Mouse (Mus musculus): ENCODE measurements around the gene Thbs1.

Gene Thbs1

GRCm38 (mm10) chr2:118111488-118112131, at the start of gene Thbs1:
Gene Thbs1 (plus strand): TSS chr2:118111876.
- DNase-seq = peak; percentile 10

- DNase-seq = no peak
Observed at GRCm38 (mm10) chr2:118064121-118064764, 47.4 kb upstream of the Thbs1 start.

- no peak for DNase-seq
Observed at GRCm38 (mm10) chr2:118066065-118066770, 45.5 kb upstream of the Thbs1 start.

- no peak for DNase-seq
Observed at GRCm38 (mm10) chr2:118069975-118070374, 41.7 kb upstream of the Thbs1 start.

GRCm38 (mm10) chr2:118072811-118073372, 38.8 kb upstream of the Thbs1 start:
- DNase-seq = no peak

GRCm38 (mm10) chr2:118074030-118074429, 37.6 kb upstream of the Thbs1 start:
- no peak for DNase-seq

GRCm38 (mm10) chr2:118075165-118075564, 36.5 kb upstream of the Thbs1 start:
- no peak for DNase-seq

GRCm38 (mm10) chr2:118079131-118079530, 32.5 kb upstream of the Thbs1 start:
- DNase-seq = no peak

- DNase-seq = no peak
Observed at GRCm38 (mm10) chr2:118081581-118081980, 30.1 kb upstream of the Thbs1 start.

GRCm38 (mm10) chr2:118083652-118084051, 28.0 kb upstream of the Thbs1 start:
- no peak for DNase-seq

GRCm38 (mm10) chr2:118084693-118085092, 27.0 kb upstream of the Thbs1 start:
- DNase-seq = no peak

- no peak for DNase-seq
Observed at GRCm38 (mm10) chr2:118085647-118086046, 26.0 kb upstream of the Thbs1 start.

GRCm38 (mm10) chr2:118087044-118087726, 24.5 kb upstream of the Thbs1 start:
- DNase-seq = no peak

GRCm38 (mm10) chr2:118091226-118091625, 20.4 kb upstream of the Thbs1 start:
- no peak for DNase-seq

GRCm38 (mm10) chr2:118099104-118099503, 12.6 kb upstream of the Thbs1 start:
- DNase-seq = no peak

GRCm38 (mm10) chr2:118102169-118102568, 9.5 kb upstream of the Thbs1 start:
- DNase-seq = no peak

- no peak for DNase-seq
Observed at GRCm38 (mm10) chr2:118110225-118110915, 1.3 kb upstream of the Thbs1 start.

GRCm38 (mm10) chr2:118111116-118111487, 574 bp upstream of the Thbs1 start:
- peak; percentile 50 for DNase-seq

GRCm38 (mm10) chr2:118112438-118112837, 762 bp downstream of the Thbs1 start:
- no peak for DNase-seq

GRCm38 (mm10) chr2:118112846-118113479, 1.3 kb downstream of the Thbs1 start:
- no peak for DNase-seq

GRCm38 (mm10) chr2:118113808-118114524, 2.3 kb downstream of the Thbs1 start:
- DNase-seq = no peak

All from cerebellum, adult 8-10 months (tissue).